Mouse (Mus musculus) liver, embryonic 16.5 days (tissue): ENCODE measurements around the gene Ndufs5. TPM values are rescaled to one million over a fixed set of nuclear protein-coding genes. Genes with fewer than 3 reads are reported as not detected.

Experiments used
- ATAC-seq: fragments of 200-750 bp; cut with Nextera tagmentation; 2 replicates; pipeline ENCODE4 v1.8.0; 2017; ENCODE audit warnings: low read depth, mild to moderate bottlenecking, moderate number of reproducible peaks, moderate library complexity
- H3K27ac ChIP-seq: fragments of 300-500 bp; sonication (generic); 2 replicates; pipeline ENCODE4 v1.5.1; 2014; ENCODE audit warnings: mild to moderate bottlenecking, low read length
- H3K27me3 ChIP-seq: fragments of 300-500 bp; sonication (generic); 2 replicates; pipeline ENCODE4 v1.6.1; 2014; ENCODE audit warnings: low read depth, low read length, mixed read lengths; ENCODE audit not compliant: control insufficient read depth, insufficient read depth
- H3K36me3 ChIP-seq: fragments of 300-500 bp; sonication (generic); 2 replicates; pipeline ENCODE4 v1.6.1; 2014; ENCODE audit warnings: mild to moderate bottlenecking; ENCODE audit not compliant: control insufficient read depth, insufficient read depth
- H3K4me1 ChIP-seq: fragments of 300-500 bp; sonication (generic); 2 replicates; pipeline ENCODE4 v1.6.1; 2014; ENCODE audit warnings: low read depth, low read length, mixed read lengths; ENCODE audit not compliant: control insufficient read depth
- H3K4me2 ChIP-seq: fragments of 300-500 bp; sonication (generic); 2 replicates; pipeline ENCODE4 v1.6.1; 2014; ENCODE audit warnings: low read depth, low read length, mixed read lengths
- H3K4me3 ChIP-seq: fragments of 300-500 bp; sonication (generic); 2 replicates; pipeline ENCODE4 v1.5.1; 2014; ENCODE audit warnings: low read depth, mild to moderate bottlenecking, low read length
- H3K9ac ChIP-seq: fragments of 300-500 bp; sonication (generic); 2 replicates; pipeline ENCODE4 v1.6.1; 2014; ENCODE audit warnings: low read depth, low read length
- H3K9me3 ChIP-seq: fragments of 300-500 bp; sonication (generic); replicated peaks from 2 replicates; pipeline ENCODE4 v1.6.1; 2016; ENCODE audit warnings: low read length; ENCODE audit not compliant: control insufficient read depth
- WGBS: fragments of 180-500 bp; shearing (Covaris S2); extraction: QIAGEN DNeasy Blood & Tissue Kit; methylation state at CpG from one replicate; pipeline ENCODE4 v1.1.7; 2014; ENCODE audit not compliant: insufficient replicate concordance; 5-methylcytosine and 5-hydroxymethylcytosine counted together
- polyA plus RNA-seq: library from polyadenylated mRNA; unstranded; fragments of >200 nt; fragmentation: Nextera tagmentation; extraction: Ambion mirVana; gene quantifications from 2 replicates; pipeline ENCODE4 v1.2.1, GENCODE M21; 2015

Gene Ndufs5
- polyA plus RNA-seq, 1 experiment from 2014 or later = 135 TPM

DNA sequence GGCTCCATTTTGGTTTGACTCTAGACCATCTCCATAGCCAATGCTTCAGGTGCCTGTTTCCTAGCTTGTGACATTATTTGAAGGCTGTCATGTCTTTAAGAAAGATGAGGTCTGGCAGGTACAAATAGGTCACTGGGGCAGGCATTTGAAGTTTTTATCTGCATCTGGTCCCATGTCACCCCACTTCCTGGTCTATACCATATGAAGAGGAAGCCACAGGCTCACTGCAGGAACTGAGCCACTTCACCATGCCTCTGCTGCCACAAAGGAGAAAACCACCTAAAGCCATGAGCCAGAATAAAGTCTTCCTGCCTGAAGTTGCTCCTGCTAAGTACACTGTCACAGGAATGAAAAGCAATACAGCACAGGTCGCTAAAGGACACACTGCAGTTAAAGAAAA, 24.9 kb upstream of the Ndufs5 start:
- H3K4me2 ChIP-seq = no peak overlapping the region
- peaks cover 24% of the 10 kb centered on the region for H3K36me3 ChIP-seq
- H3K9ac ChIP-seq = no peak overlapping the region
- H3K27ac ChIP-seq = no peak overlapping the region
- H3K27me3 ChIP-seq = no peaks in the 10 kb centered on the region
- 37% methylated on average over 1 of the region's 1 CpGs for WGBS
- no peak overlapping the region for H3K4me3 ChIP-seq
- no peaks in the 10 kb centered on the region for H3K9me3 ChIP-seq
- H3K4me1 ChIP-seq = peaks cover 5% of the 10 kb centered on the region; the same call in 1 of the 2 replicates
- ATAC-seq = no peak

- Histone ChIP-seq H3K27ac (no peak overlapping the region), H3K9me3 (no peaks in the 10 kb centered on the region), H3K4me3 (no peak overlapping the region), H3K4me1 (no peaks in the 10 kb centered on the region), H3K27me3 (no peaks in the 10 kb centered on the region), H3K4me2 (no peak overlapping the region), H3K36me3 (peaks cover 27% of the 10 kb centered on the region), H3K9ac (no peak overlapping the region)
- WGBS = 82% methylated on average over 4 of the region's 4 CpGs
- ATAC-seq = no peak
Measured at GRCm38 (mm10) chr4:123738708-123739107, 20.7 kb upstream of the Ndufs5 start.

DNA sequence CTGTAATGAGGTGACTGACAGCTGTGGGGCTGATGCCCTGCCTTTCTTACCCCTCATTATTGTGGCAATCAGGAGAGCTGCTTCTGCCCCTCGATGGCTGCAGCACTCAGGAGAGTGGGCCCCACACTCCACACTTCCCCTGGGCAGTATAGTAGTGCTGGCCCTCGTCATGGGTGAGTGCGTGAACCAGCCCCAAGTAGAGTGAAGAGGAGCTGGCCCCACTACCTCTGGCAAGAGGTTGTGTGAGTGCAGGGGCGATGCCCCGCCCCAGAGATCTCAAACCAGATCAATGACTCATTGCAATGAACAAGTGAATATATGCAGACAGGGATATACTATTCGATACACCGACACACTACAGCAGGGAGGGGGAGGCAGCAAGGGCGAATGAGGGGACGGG, 15.5 kb upstream of the Ndufs5 start:
- no peaks in the 10 kb centered on the region for H3K27me3 ChIP-seq
- no peaks in the 10 kb centered on the region for H3K9me3 ChIP-seq
- H3K4me3 ChIP-seq = no peak overlapping the region
- no peak for ATAC-seq
- H3K27ac ChIP-seq = no peak overlapping the region
- WGBS = 70% methylated on average over 9 of the region's 9 CpGs
- H3K36me3 ChIP-seq = peaks cover 10% of the 10 kb centered on the region
- no peak overlapping the region for H3K4me2 ChIP-seq
- no peaks in the 10 kb centered on the region for H3K4me1 ChIP-seq
- no peak overlapping the region for H3K9ac ChIP-seq

GRCm38 (mm10) chr4:123732921-123733320, 14.9 kb upstream of the Ndufs5 start:
- no peaks in the 10 kb centered on the region for H3K9me3 ChIP-seq
- H3K9ac ChIP-seq = no peak overlapping the region
- H3K4me2 ChIP-seq = no peak overlapping the region
- no peak overlapping the region for H3K4me3 ChIP-seq
- no peak for ATAC-seq
- H3K27ac ChIP-seq = no peak overlapping the region
- no peaks in the 10 kb centered on the region for H3K27me3 ChIP-seq
- no peaks in the 10 kb centered on the region for H3K4me1 ChIP-seq
- peaks cover 4% of the 10 kb centered on the region for H3K36me3 ChIP-seq
- WGBS = 54% methylated on average over 2 of the region's 2 CpGs

DNA sequence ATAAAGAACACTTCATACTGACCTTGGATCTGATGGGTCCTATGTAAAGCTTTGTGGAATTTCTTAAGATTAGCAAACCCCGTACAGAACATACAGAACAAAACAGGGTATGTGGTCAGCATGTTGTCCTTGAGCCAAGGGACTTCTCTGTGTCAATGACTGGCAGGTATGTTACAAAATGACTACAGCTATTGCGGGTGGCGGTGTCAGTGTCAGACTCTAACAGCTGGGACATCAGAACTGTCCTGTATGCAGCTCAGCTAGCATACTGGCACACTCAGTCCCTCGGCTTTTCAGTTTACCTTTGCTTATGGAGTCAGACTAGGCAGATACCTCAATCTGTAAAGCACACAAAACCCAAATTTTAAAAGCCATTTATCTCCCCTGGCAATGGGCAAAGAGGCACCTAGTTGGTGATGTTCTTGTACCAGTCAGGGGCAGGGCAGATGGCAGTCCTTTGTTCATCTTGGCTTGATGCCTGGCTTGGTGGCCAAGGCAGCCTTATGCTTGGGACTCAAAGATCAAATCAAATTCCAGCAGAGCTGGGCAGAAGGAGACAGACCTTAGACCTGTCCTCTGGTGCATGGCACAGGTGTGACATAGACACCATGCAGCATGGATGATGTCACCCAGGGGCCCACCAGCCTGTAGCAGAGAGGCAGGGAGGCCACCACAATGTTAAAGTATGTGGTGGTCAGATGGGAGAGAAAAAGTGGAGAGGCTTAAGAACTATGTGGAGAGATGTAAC, 14.3 kb upstream of the Ndufs5 start:
- Histone ChIP-seq H3K27me3 (no peaks in the 10 kb centered on the region), H3K4me2 (no peak overlapping the region), H3K9ac (no peak overlapping the region), H3K36me3 (no peaks in the 10 kb centered on the region; the same call in none of the 2 replicates), H3K4me1 (no peaks in the 10 kb centered on the region), H3K9me3 (no peaks in the 10 kb centered on the region), H3K4me3 (no peak overlapping the region), H3K27ac (no peak overlapping the region)
- WGBS = 75% methylated on average over 4 of the region's 4 CpGs
- no peak for ATAC-seq

DNA sequence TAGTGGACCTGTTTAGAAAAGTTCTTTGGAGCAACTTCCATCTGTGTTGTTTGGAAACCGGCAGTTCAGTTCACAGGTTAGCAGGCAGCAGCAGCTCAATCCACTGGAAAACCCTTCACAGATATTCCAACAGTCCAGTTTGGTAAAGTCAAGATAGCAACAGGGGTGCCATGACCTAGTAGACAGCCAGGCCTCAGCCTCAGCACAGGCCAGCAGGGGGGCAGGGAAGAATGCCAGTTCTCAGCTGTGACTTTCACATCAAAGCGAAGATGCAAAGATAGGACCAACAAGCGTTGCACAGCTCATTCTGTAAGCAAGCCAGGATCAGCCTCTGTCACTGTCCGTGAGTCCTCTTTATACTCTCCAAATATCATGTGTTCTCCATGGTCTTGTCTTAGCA, 3.8 kb upstream of the Ndufs5 start:
- H3K36me3 ChIP-seq = no peaks in the 10 kb centered on the region
- ATAC-seq = no peak
- H3K27me3 ChIP-seq = no peaks in the 10 kb centered on the region
- H3K9me3 ChIP-seq = no peaks in the 10 kb centered on the region
- H3K9ac ChIP-seq = no peak overlapping the region
- peaks cover 10% of the 10 kb centered on the region for H3K4me1 ChIP-seq
- H3K4me2 ChIP-seq = no peak overlapping the region
- no peak overlapping the region for H3K4me3 ChIP-seq
- H3K27ac ChIP-seq = no peak overlapping the region
- 62% methylated on average over 4 of the region's 4 CpGs for WGBS

- no peaks in the 10 kb centered on the region for H3K27me3 ChIP-seq
- WGBS = 15% methylated on average over 7 of the region's 7 CpGs
- H3K4me1 ChIP-seq = peaks cover 10% of the 10 kb centered on the region
- peak overlapping the region; percentile 74 for H3K9ac ChIP-seq
- peak overlapping the region; percentile 85 for H3K4me3 ChIP-seq
- H3K27ac ChIP-seq = peak overlapping the region; percentile 91
- no peaks in the 10 kb centered on the region; the same call in 1 of the 2 replicates for H3K36me3 ChIP-seq
- peak; percentile 8; the same call in 1 of the 2 replicates for ATAC-seq
- no peaks in the 10 kb centered on the region for H3K9me3 ChIP-seq
- H3K4me2 ChIP-seq = peak overlapping the region; percentile 81
Measured at GRCm38 (mm10) chr4:123718434-123718780, 405 bp upstream of the Ndufs5 start.

DNA sequence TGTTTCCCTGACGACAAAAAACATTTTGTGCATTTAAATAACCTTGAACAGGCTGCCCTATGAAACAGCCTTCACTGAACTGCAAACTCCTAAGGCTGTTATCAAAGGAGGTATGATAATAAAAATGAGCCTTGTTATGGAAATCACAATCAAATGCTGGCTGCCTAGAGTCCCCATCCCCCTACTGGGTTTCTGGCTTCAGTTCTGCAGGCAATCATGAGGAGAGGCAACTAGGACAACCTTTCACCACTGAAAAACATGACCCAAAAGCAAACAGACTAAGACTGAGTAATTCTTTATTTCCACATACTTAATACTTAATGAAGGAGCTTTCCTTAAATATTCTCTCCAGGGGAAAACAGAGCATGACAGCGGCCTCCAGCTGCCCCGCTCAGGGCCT, 5.6 kb downstream of the Ndufs5 start:
- H3K27me3 ChIP-seq = no peaks in the 10 kb centered on the region
- H3K9ac ChIP-seq = no peak overlapping the region
- H3K9me3 ChIP-seq = no peaks in the 10 kb centered on the region
- no peak for ATAC-seq
- H3K27ac ChIP-seq = no peak overlapping the region
- no peak overlapping the region for H3K4me3 ChIP-seq
- no peaks in the 10 kb centered on the region; the same call in 1 of the 2 replicates for H3K36me3 ChIP-seq
- peaks cover 3% of the 10 kb centered on the region for H3K4me1 ChIP-seq
- 76% methylated on average over 1 of the region's 3 CpGs for WGBS
- no peak overlapping the region for H3K4me2 ChIP-seq

- 79% methylated on average over 5 of the region's 5 CpGs for WGBS
- no peak for ATAC-seq
Measured at GRCm38 (mm10) chr4:123707340-123707739, 10.7 kb downstream of the Ndufs5 start.

More at GRCm38 (mm10) chr4:123707340-123707739, 10.7 kb downstream of the Ndufs5 start:
- Histone ChIP-seq H3K27me3 (no peaks in the 10 kb centered on the region), H3K9ac (no peak overlapping the region), H3K4me2 (no peak overlapping the region), H3K36me3 (no peaks in the 10 kb centered on the region), H3K9me3 (no peaks in the 10 kb centered on the region), H3K4me3 (no peak overlapping the region), H3K4me1 (no peaks in the 10 kb centered on the region), H3K27ac (no peak overlapping the region)
